Mouse (Mus musculus): ENCODE results near the gene Vps25.

GRCm38 (mm10) chr11:101220853-101221252, 32.7 kb upstream of the Vps25 start:
- no peak for TF ChIP-seq CTCF (IDR thresholded peaks at IDR 0.05; ENCODE audit: low read depth, low read length)
- TF ChIP-seq POLR2A (IDR thresholded peaks at IDR 0.05; ENCODE audit: borderline replicate concordance, low read depth, low read length) = no peak

All from bone marrow macrophage, adult 2 months (primary cell).